Mouse (Mus musculus): Measurements from ENCODE around the gene Tmem150c.

DNA sequence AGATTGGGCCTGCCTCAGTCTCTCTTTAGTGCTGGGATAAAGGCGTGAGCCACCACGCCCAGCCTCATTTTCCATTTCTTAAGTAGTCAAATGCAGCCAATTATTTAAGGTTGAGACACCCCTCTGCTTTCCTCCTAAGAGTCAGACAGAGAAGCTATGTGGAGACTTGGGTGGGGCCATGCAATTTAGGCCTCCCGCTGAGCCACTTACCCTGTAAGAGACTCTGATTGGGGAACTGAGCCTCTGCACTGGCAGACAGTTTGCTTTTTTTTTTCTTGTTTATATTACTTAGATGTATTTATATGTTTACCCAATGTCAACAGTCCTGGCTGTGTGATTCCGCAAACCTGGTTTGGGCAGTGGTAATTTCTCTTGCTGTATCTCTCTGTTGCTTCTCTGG lies 115.6 kb downstream of the Tmem150c start:
- TF ChIP-seq CEBPB (IDR thresholded peaks at IDR 0.05; ENCODE audit: insufficient read depth, poor library complexity, severe bottlenecking) = no peak
- no peak for TF ChIP-seq MAX (IDR thresholded peaks at IDR 0.05; ENCODE audit: low read depth)
- TF ChIP-seq USF1 (IDR thresholded peaks at IDR 0.05; ENCODE audit: low read depth) = no peak
- no peak for TF ChIP-seq POLR2A (IDR thresholded peaks at IDR 0.05; ENCODE audit: insufficient read length, low read depth)
- TF ChIP-seq E2F4 (IDR thresholded peaks at IDR 0.05; ENCODE audit: insufficient read depth) = no peak
- no peak for TF ChIP-seq TCF12 (IDR thresholded peaks at IDR 0.05; ENCODE audit: insufficient read depth, poor library complexity, severe bottlenecking)
- TF ChIP-seq TCF3 (IDR thresholded peaks at IDR 0.05; ENCODE audit: insufficient read length, low read depth) = no peak
- TF ChIP-seq POLR2AphosphoS2 (IDR thresholded peaks at IDR 0.05; ENCODE audit: insufficient read length, low read depth) = no peak
- TF ChIP-seq SRF (IDR thresholded peaks at IDR 0.05; ENCODE audit: control insufficient read depth, insufficient read length, low read depth) = no peak
- no peak for TF ChIP-seq MYOG (IDR thresholded peaks at IDR 0.05; ENCODE audit: control insufficient read depth in 1 of 3, insufficient read depth in 1 of 3, insufficient read length in 2 of 3, low read depth in 2 of 3)

Measured in myocyte (in vitro differentiated cells).